Comparison of ENCODE assay signal across 16 mouse cellular contexts in the genomic region with DNA sequence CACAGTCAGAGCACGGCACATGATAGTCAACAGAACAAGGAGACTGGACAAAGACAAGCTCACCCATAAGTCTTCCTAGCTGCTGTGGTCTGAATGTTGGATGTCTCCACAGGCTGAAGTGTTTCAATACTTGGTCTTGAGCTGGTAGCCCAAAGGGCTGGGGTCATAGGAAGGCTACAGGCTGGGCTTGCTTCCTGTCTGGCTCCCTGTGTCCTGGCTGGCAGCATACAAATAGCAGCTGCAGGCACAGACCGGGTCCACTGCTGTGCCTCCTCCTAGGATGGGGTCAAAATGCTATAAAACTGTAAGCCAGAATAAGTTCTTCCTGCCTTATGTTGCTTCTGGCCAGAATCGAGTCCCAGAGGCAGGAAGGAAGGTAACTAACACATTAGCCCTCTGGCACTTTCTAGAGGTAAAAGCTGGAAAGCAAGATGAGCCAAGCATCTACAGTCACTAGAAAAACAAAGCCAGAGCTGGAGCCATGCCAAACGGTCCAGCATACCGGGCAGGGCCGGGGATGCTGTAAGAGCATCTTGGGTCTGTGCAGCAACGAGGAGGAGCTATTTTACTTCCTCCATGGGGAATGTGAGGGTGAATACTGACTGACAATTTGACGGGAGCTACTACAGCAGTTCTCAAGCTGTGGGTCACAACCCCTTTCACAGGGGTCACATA.
DNase-seq lines count a peak whose midpoint lies in the region; ATAC-seq and TF ChIP-seq lines count a peak whose summit lies in the region.
"Had no signal": no experiment of that assay in that cellular context is flagged by ENCODE, and none has a peak within 500 bp of the region (broad histone marks: within the 10 kb centered on the region; RNA-seq: fewer than 3 reads in every experiment).

No protein-coding gene starts in this region.

- TF ChIP-seq CTCF in hindbrain, postnatal 0 days (IDR thresholded peaks at IDR 0.05; ENCODE audit: low read depth): no peak
- no peak for TF ChIP-seq CTCF in lung, postnatal 0 days (IDR thresholded peaks at IDR 0.05)

- H3K4me1 ChIP-seq in hindbrain, postnatal 0 days (ENCODE audit: insufficient read depth, low read length): no peaks in the 10 kb centered on the region
- H3K4me1 ChIP-seq in hindbrain, embryonic 11.5 days (replicated peaks; ENCODE audit: control insufficient read depth, insufficient read depth, low read length): no peaks in the 10 kb centered on the region
- no peaks in the 10 kb centered on the region; the same call in 1 of the 2 replicates for H3K4me1 ChIP-seq in lung, embryonic 16.5 days (replicated peaks; ENCODE audit: control insufficient read depth, insufficient read depth, low read length)
- H3K4me1 ChIP-seq in lung, postnatal 0 days (ENCODE audit: insufficient read depth, low read depth, low read length): no peaks in the 10 kb centered on the region
- peaks cover 30% of the 10 kb centered on the region for H3K4me1 ChIP-seq in limb, embryonic 10.5 days
- H3K4me1 ChIP-seq: intestine, embryonic 15.5 days had no signal

- no peak overlapping the region for H3K9ac ChIP-seq in hindbrain, postnatal 0 days (replicated peaks; ENCODE audit: low read length)
- no peak overlapping the region for H3K9ac ChIP-seq in hindbrain, embryonic 11.5 days (ENCODE audit: low read depth, low read length)
- no peak overlapping the region for H3K9ac ChIP-seq in lung, embryonic 16.5 days (ENCODE audit: low read length)
- no peak overlapping the region for H3K9ac ChIP-seq in lung, postnatal 0 days (replicated peaks; ENCODE audit: low read depth)
- H3K9ac ChIP-seq: heart, embryonic 13.5 days; intestine, embryonic 15.5 days had no signal

- no peak for TF ChIP-seq EP300 in lung, postnatal 0 days (IDR thresholded peaks at IDR 0.05)

- no peak for ATAC-seq in hindbrain, postnatal 0 days
- ATAC-seq in hindbrain, embryonic 11.5 days (ENCODE audit: low FRiP score): no peak
- ATAC-seq in lung, embryonic 16.5 days (ENCODE audit: low read depth): peak; percentile 51; the same call in 1 of the 2 replicates
- no peak for ATAC-seq in lung, postnatal 0 days
- ATAC-seq: intestine, embryonic 15.5 days; Patski had no signal

- H3K4me3 ChIP-seq in hindbrain, postnatal 0 days (ENCODE audit: low read length): no peak overlapping the region
- H3K4me3 ChIP-seq in hindbrain, embryonic 11.5 days (ENCODE audit: low read depth, low read length): no peak overlapping the region
- H3K4me3 ChIP-seq in lung, embryonic 16.5 days (ENCODE audit: low read length): no peak overlapping the region
- no peak overlapping the region for H3K4me3 ChIP-seq in lung, postnatal 0 days (ENCODE audit: low read depth, low read length)
- no peak overlapping the region for H3K4me3 ChIP-seq in limb, embryonic 10.5 days
- H3K4me3 ChIP-seq: heart, embryonic 13.5 days; intestine, embryonic 15.5 days; left cerebral cortex, adult 2 months; myocyte had no signal

- H3K27me3 ChIP-seq in hindbrain, postnatal 0 days (ENCODE audit: insufficient read depth, low read length): no peaks in the 10 kb centered on the region
- no peaks in the 10 kb centered on the region for H3K27me3 ChIP-seq in hindbrain, embryonic 11.5 days (ENCODE audit: control insufficient read depth, insufficient read depth, low read length)
- no peaks in the 10 kb centered on the region for H3K27me3 ChIP-seq in lung, embryonic 16.5 days (ENCODE audit: control insufficient read depth, insufficient read depth, low read depth, low read length)
- H3K27me3 ChIP-seq in lung, postnatal 0 days (replicated peaks; ENCODE audit: insufficient read depth, low read length): no peaks in the 10 kb centered on the region
- peaks cover 27% of the 10 kb centered on the region for H3K27me3 ChIP-seq in limb, embryonic 10.5 days (ENCODE audit: low read depth, poor library complexity, severe bottlenecking)
- H3K27me3 ChIP-seq: intestine, embryonic 15.5 days had no signal

- no peak overlapping the region for H3K4me2 ChIP-seq in hindbrain, postnatal 0 days (ENCODE audit: low read depth, low read length)
- no peak overlapping the region for H3K4me2 ChIP-seq in hindbrain, embryonic 11.5 days (replicated peaks; ENCODE audit: low read depth, low read length)
- H3K4me2 ChIP-seq in lung, embryonic 16.5 days (ENCODE audit: low read depth, low read length): no peak overlapping the region
- H3K4me2 ChIP-seq in lung, postnatal 0 days (replicated peaks; ENCODE audit: low read depth, low read length): no peak overlapping the region
- H3K4me2 ChIP-seq: heart, embryonic 13.5 days; intestine, embryonic 15.5 days had no signal

- peak; percentile 14 to 27 for DNase-seq in adrenal gland, postnatal 36 days
- no peak for DNase-seq in adrenal gland, postnatal 14 days
- peak; percentile 25 for DNase-seq in hindbrain, postnatal 0 days (ENCODE audit: low spot score)
- no peak for DNase-seq in hindbrain, embryonic 11.5 days (ENCODE audit: low spot score)
- DNase-seq in lung, postnatal 0 days (ENCODE audit: low spot score): no peak
- no peak for DNase-seq in limb, embryonic 10.5 days (ENCODE audit: low spot score)
- DNase-seq in urinary bladder, postnatal 10 days (ENCODE audit: low spot score): no peak
- DNase-seq: cerebellum, adult 18-20 months; embryo, embryonic 11 days; lung, postnatal 14 days had no signal

- H3K27ac ChIP-seq in hindbrain, postnatal 0 days: no peak overlapping the region
- no peak overlapping the region for H3K27ac ChIP-seq in hindbrain, embryonic 11.5 days (ENCODE audit: low read depth, low read length)
- no peak overlapping the region for H3K27ac ChIP-seq in lung, embryonic 16.5 days (ENCODE audit: low read length)
- H3K27ac ChIP-seq in lung, postnatal 0 days (ENCODE audit: low read length): no peak overlapping the region
- H3K27ac ChIP-seq in limb, embryonic 10.5 days: 0 out of 2 replicates have a peak overlapping the region, but pooled peaks have one; percentile 21
- H3K27ac ChIP-seq: heart, embryonic 13.5 days; intestine, embryonic 15.5 days; left cerebral cortex, adult 2 months had no signal

- H3K9me3 ChIP-seq in hindbrain, postnatal 0 days (ENCODE audit: low read length): no peaks in the 10 kb centered on the region
- no peaks in the 10 kb centered on the region for H3K9me3 ChIP-seq in hindbrain, embryonic 11.5 days (ENCODE audit: control insufficient read depth, low read length)
- H3K9me3 ChIP-seq in lung, embryonic 16.5 days (ENCODE audit: control insufficient read depth, low read length): no peaks in the 10 kb centered on the region
- H3K9me3 ChIP-seq in lung, postnatal 0 days (ENCODE audit: low read length): no peaks in the 10 kb centered on the region
- no peaks in the 10 kb centered on the region for H3K9me3 ChIP-seq in limb, embryonic 10.5 days (replicated peaks)
- H3K9me3 ChIP-seq: heart, embryonic 13.5 days; intestine, embryonic 15.5 days had no signal

- no peaks in the 10 kb centered on the region for H3K36me3 ChIP-seq in hindbrain, postnatal 0 days (ENCODE audit: insufficient read depth, low read length)
- no peaks in the 10 kb centered on the region for H3K36me3 ChIP-seq in hindbrain, embryonic 11.5 days (ENCODE audit: control insufficient read depth, insufficient read depth, low read length)
- no peaks in the 10 kb centered on the region for H3K36me3 ChIP-seq in lung, embryonic 16.5 days (ENCODE audit: control insufficient read depth, insufficient read depth, low read length)
- no peaks in the 10 kb centered on the region for H3K36me3 ChIP-seq in lung, postnatal 0 days (ENCODE audit: insufficient read depth, low read length)
- H3K36me3 ChIP-seq in limb, embryonic 10.5 days: no peaks in the 10 kb centered on the region
- H3K36me3 ChIP-seq: heart, embryonic 13.5 days; intestine, embryonic 15.5 days had no signal

- WGBS in hindbrain, postnatal 0 days: 36% methylated on average over 8 of the region's 8 CpGs
- WGBS in hindbrain, embryonic 11.5 days: 52% methylated on average over 8 of the region's 8 CpGs
- WGBS in lung, embryonic 16.5 days: 36% methylated on average over 8 of the region's 8 CpGs
- 34% methylated on average over 8 of the region's 8 CpGs for WGBS in lung, postnatal 0 days
- WGBS in limb, embryonic 10.5 days: 66% methylated on average over 8 of the region's 8 CpGs

Comparison
In these comparisons a context has a peak if more than half of its experiments do, and no peak if none do; other contexts are left out.
1. DNase-seq: peak in adrenal gland, postnatal 36 days (2 of 2) and hindbrain, postnatal 0 days (single experiment); none in adrenal gland, postnatal 14 days (single experiment), hindbrain, embryonic 11.5 days (single experiment), lung, postnatal 0 days (single experiment), limb, embryonic 10.5 days (single experiment) and urinary bladder, postnatal 10 days (single experiment).